10 mouse cellular contexts compared by ENCODE assay signal in genomic region chr10:93831730-93832574, GRCm38 (mm10). TPM values are rescaled to one million over a fixed set of nuclear protein-coding genes. Genes with fewer than 3 reads are reported as not detected.
DNase-seq lines count a peak whose midpoint lies in the region; ATAC-seq and TF ChIP-seq lines count a peak whose summit lies in the region.
"Had no signal": no experiment of that assay in that cellular context is flagged by ENCODE, and none has a peak within 500 bp of the region (broad histone marks: within the 10 kb centered on the region; RNA-seq: fewer than 3 reads in every experiment).

No protein-coding gene starts in this region.

- intact Hi-C loops in heart, postnatal 25 days (cut with DNase I): no loop called here

- no peak for ATAC-seq in heart, embryonic 15.5 days (replicated peaks; ENCODE audit: insufficient number of reproducible peaks, insufficient read depth, low FRiP score, low read depth)
- no peak; the same call in 1 of the 2 replicates for ATAC-seq in forebrain, embryonic 14.5 days
- 0 out of 2 replicates have a peak, but pooled peaks have one; percentile 9 for ATAC-seq in liver, embryonic 13.5 days (ENCODE audit: low read depth)

- H3K27ac ChIP-seq in heart, embryonic 15.5 days: no peak overlapping the region
- peak overlapping the region; percentile 61; the same call in 1 of the 2 replicates for H3K27ac ChIP-seq in ES-Bruce4 (ENCODE audit: insufficient read depth, low read length)
- no peak overlapping the region for H3K27ac ChIP-seq in forebrain, embryonic 14.5 days (ENCODE audit: low read depth, low read length)
- peak overlapping the region; percentile 0; the same call in 1 of the 2 replicates for H3K27ac ChIP-seq in liver, embryonic 13.5 days

- no peaks in the 10 kb centered on the region for H3K36me3 ChIP-seq in heart, embryonic 15.5 days
- H3K36me3 ChIP-seq in ES-Bruce4 (ENCODE audit: control insufficient read depth, insufficient read depth, low read length, poor library complexity, severe bottlenecking): no peaks in the 10 kb centered on the region
- H3K36me3 ChIP-seq in forebrain, embryonic 14.5 days (ENCODE audit: control insufficient read depth, insufficient read depth, low read length): no peaks in the 10 kb centered on the region
- H3K36me3 ChIP-seq in liver, embryonic 13.5 days: no peaks in the 10 kb centered on the region

- WGBS in heart, embryonic 15.5 days: 8% methylated on average over 18 of the region's 18 CpGs
- 11% methylated on average over 18 of the region's 18 CpGs for WGBS in forebrain, embryonic 14.5 days
- WGBS in liver, embryonic 13.5 days (ENCODE audit: insufficient replicate concordance): 4% methylated on average over 18 of the region's 18 CpGs

- TF ChIP-seq EP300 in ES-Bruce4 (IDR thresholded peaks at IDR 0.05; ENCODE audit: insufficient read depth, low read depth, low read length): no peak

- no peak for TF ChIP-seq POLR2A in ES-Bruce4 (IDR thresholded peaks at IDR 0.05; ENCODE audit: insufficient read depth, low read length)

- no peak for DNase-seq in heart, postnatal 25 days (ENCODE audit: low spot score)
- peak; percentile 47 for DNase-seq in forebrain, embryonic 14.5 days (ENCODE audit: low spot score)
- no peak for DNase-seq in liver, embryonic 13.5 days
- no peak for DNase-seq in cerebellum, adult 18-20 months
- no peak for DNase-seq in testis, postnatal 14 days (ENCODE audit: low spot score)
- DNase-seq in cerebellum, postnatal 36 days: no peak
- DNase-seq: gastrocnemius, postnatal 14 days had no signal

- peak overlapping the region; percentile 21 for H3K4me3 ChIP-seq in heart, embryonic 15.5 days
- H3K4me3 ChIP-seq in ES-Bruce4 (ENCODE audit: low read depth, low read length): peak overlapping the region; percentile 53
- no peak overlapping the region for H3K4me3 ChIP-seq in forebrain, embryonic 14.5 days (ENCODE audit: low read depth, low read length)
- H3K4me3 ChIP-seq in liver, embryonic 13.5 days (replicated peaks): peak overlapping the region; percentile 43

- H3K27me3 ChIP-seq in heart, embryonic 15.5 days: peaks cover 70% of the 10 kb centered on the region
- peaks cover 10% of the 10 kb centered on the region for H3K27me3 ChIP-seq in ES-Bruce4 (ENCODE audit: control insufficient read depth, insufficient read depth, low read length, poor library complexity, severe bottlenecking)
- peaks cover 43% of the 10 kb centered on the region for H3K27me3 ChIP-seq in forebrain, embryonic 14.5 days (replicated peaks; ENCODE audit: control insufficient read depth, insufficient read depth, low read length)
- peaks cover 64% of the 10 kb centered on the region for H3K27me3 ChIP-seq in liver, embryonic 13.5 days

- no peak overlapping the region for H3K9ac ChIP-seq in heart, embryonic 15.5 days
- H3K9ac ChIP-seq in ES-Bruce4 (ENCODE audit: low read depth, poor library complexity, severe bottlenecking): peak overlapping the region; percentile 56; the same call in 1 of the 2 replicates
- no peak overlapping the region for H3K9ac ChIP-seq in forebrain, embryonic 14.5 days (ENCODE audit: low read length)
- H3K9ac ChIP-seq in liver, embryonic 13.5 days: peak overlapping the region; percentile 59

- TF ChIP-seq CTCF in ES-Bruce4 (IDR thresholded peaks at IDR 0.05; ENCODE audit: low read depth, low read length): no peak

- peak overlapping the region; percentile 45 for H3K4me2 ChIP-seq in heart, embryonic 15.5 days
- peak overlapping the region; percentile 20; the same call in 1 of the 2 replicates for H3K4me2 ChIP-seq in forebrain, embryonic 14.5 days (ENCODE audit: low read length)
- peak overlapping the region; percentile 99 for H3K4me2 ChIP-seq in liver, embryonic 13.5 days

- H3K9me3 ChIP-seq in heart, embryonic 15.5 days (replicated peaks): no peaks in the 10 kb centered on the region
- no peaks in the 10 kb centered on the region for H3K9me3 ChIP-seq in ES-Bruce4 (replicated peaks; ENCODE audit: control insufficient read depth, insufficient read depth, low read length, poor library complexity, severe bottlenecking)
- no peaks in the 10 kb centered on the region for H3K9me3 ChIP-seq in forebrain, embryonic 14.5 days (replicated peaks; ENCODE audit: control insufficient read depth, low read length)
- H3K9me3 ChIP-seq in liver, embryonic 13.5 days (replicated peaks): no peaks in the 10 kb centered on the region

- peaks cover 25% of the 10 kb centered on the region for H3K4me1 ChIP-seq in heart, embryonic 15.5 days (replicated peaks)
- no peaks in the 10 kb centered on the region for H3K4me1 ChIP-seq in ES-Bruce4 (ENCODE audit: control insufficient read depth, insufficient read depth, low read length)
- peaks cover 8% of the 10 kb centered on the region for H3K4me1 ChIP-seq in forebrain, embryonic 14.5 days (ENCODE audit: control insufficient read depth, insufficient read depth, low read length)
- H3K4me1 ChIP-seq in liver, embryonic 13.5 days (replicated peaks): peaks cover 36% of the 10 kb centered on the region

RNA-seq across cellular contexts. Expression of gene Usp44, which starts 0.6 kb away (rescaled TPM):
- 0.08 and 0.44 TPM in 2 replicates for polyA plus RNA-seq in heart, embryonic 15.5 days (2015; fragmentation: Nextera tagmentation; extraction: Ambion mirVana)
- not detected for total RNA-seq in heart, postnatal 25 days (2021)
- polyA plus RNA-seq in ES-Bruce4 (2011; ENCODE audit: insufficient read depth, insufficient read length, low read depth, missing spikeins): 16.7 and 19.2 TPM in 2 replicates
- polyA plus RNA-seq in forebrain, embryonic 14.5 days (2014; fragmentation: Nextera tagmentation; extraction: Ambion mirVana): 1.1 TPM in 2 replicates
- 2.4 and 2.7 TPM in 2 replicates for polyA plus RNA-seq in liver, embryonic 13.5 days (2015; fragmentation: Nextera tagmentation; extraction: Ambion mirVana)
- total RNA-seq: liver, adult 2 months had no signal
- polyA plus RNA-seq: liver, adult 2 months had no signal

Comparison
In these comparisons a context has a peak if more than half of its experiments do, and no peak if none do; other contexts are left out.
1. H3K27ac ChIP-seq: peak in ES-Bruce4 (single experiment) and liver, embryonic 13.5 days (single experiment); none in heart, embryonic 15.5 days (single experiment) and forebrain, embryonic 14.5 days (single experiment).
2. H3K4me2 ChIP-seq: peak in every context shown above with its lines; median percentile 99 in liver, embryonic 13.5 days; 45 in heart, embryonic 15.5 days; 20 in forebrain, embryonic 14.5 days.
3. H3K9ac ChIP-seq: peak in ES-Bruce4 (single experiment) and liver, embryonic 13.5 days (single experiment); none in heart, embryonic 15.5 days (single experiment) and forebrain, embryonic 14.5 days (single experiment).